Mouse (Mus musculus): ENCODE results near the gene Tesk1. TPM values are rescaled to one million over a fixed set of nuclear protein-coding genes. Genes with fewer than 3 reads are reported as not detected.
A peak's percentile ranks its signal among the peaks of the same experiment; 100 is the strongest.

The Tesk1 gene
- total RNA-seq, 2 experiments from 2014 or later: 55.3 to 58.2 TPM

- DNase-seq: peak; percentile 94
Measured at GRCm38 (mm10) chr4:43492821-43493185, 51.1 kb downstream of the Tesk1 start, which contains the start of gene Ccdc107. Gene Ccdc107, plus strand, starts transcription at chr4:43492900.

- DNase-seq: peak; percentile 98
Measured at GRCm38 (mm10) chr4:43493186-43493845, 51.6 kb downstream of the Tesk1 start.

- no peak for DNase-seq
Measured at GRCm38 (mm10) chr4:43493846-43494240, 52.1 kb downstream of the Tesk1 start.

- DNase-seq: no peak
Measured at GRCm38 (mm10) chr4:43496587-43496986, 54.8 kb downstream of the Tesk1 start.

GRCm38 (mm10) chr4:43497405-43497804, 55.7 kb downstream of the Tesk1 start:
- no peak for DNase-seq

Other genes starting within 250 kb of the Tesk1 start
- under 1 TPM; 0.36 to 0.73 TPM for gene Atp8b5, start 174.8 kb upstream of the Tesk1 start, total RNA-seq (2021)
- gene Rusc2, start 60.0 kb upstream of the Tesk1 start, total RNA-seq (2021): 10 to 100 TPM; 29.9 to 32.1 TPM
- gene Fam166b, start 12.8 kb upstream of the Tesk1 start, total RNA-seq (2021): under 1 TPM; 0.27 to 0.97 TPM
- 1 to 10 TPM; 1.9 to 3.2 TPM for gene Cd72, start 12.7 kb downstream of the Tesk1 start, total RNA-seq (2021)
- under 1 TPM; 0.51 to 0.64 TPM for gene Sit1, start 41.8 kb downstream of the Tesk1 start, total RNA-seq (2021)
- gene Ccdc107, start 51.0 kb downstream of the Tesk1 start, total RNA-seq (2021): 10 to 100 TPM; 41.1 to 45.5 TPM
- gene Arhgef39, start 57.8 kb downstream of the Tesk1 start, total RNA-seq (2021): 10 to 100 TPM in 1 of 2 experiments, 1 to 10 TPM in 1; 6.2 to 10.9 TPM
- under 1 TPM; 0.76 to 0.90 TPM for gene Car9, start 65.0 kb downstream of the Tesk1 start, total RNA-seq (2021)
- gene Tpm2, start 81.8 kb downstream of the Tesk1 start, total RNA-seq (2021): 100 to 1,000 TPM; 203 to 822 TPM
- gene Creb3, start 120.4 kb downstream of the Tesk1 start, total RNA-seq (2021): 100 to 1,000 TPM in 1 of 2 experiments, 10 to 100 TPM in 1; 90.4 to 108 TPM
- gene Tln1, start 120.8 kb downstream of the Tesk1 start, total RNA-seq (2021): 100 to 1,000 TPM; 171 to 192 TPM
- gene Rgp1, start 136.8 kb downstream of the Tesk1 start, total RNA-seq (2021): 10 to 100 TPM; 41.7 to 54.1 TPM
- gene Gba2, start 136.9 kb downstream of the Tesk1 start, total RNA-seq (2021): 10 to 100 TPM; 10.5 to 15.4 TPM
- gene Msmp, start 142.6 kb downstream of the Tesk1 start, total RNA-seq (2021): 1 to 10 TPM; 1.8 to 1.9 TPM
- 10 to 100 TPM; 30.1 to 48.3 TPM for gene Npr2, start 190.0 kb downstream of the Tesk1 start, total RNA-seq (2021)
- gene Spag8, start 211.7 kb downstream of the Tesk1 start, total RNA-seq (2021): under 1 TPM; 0.57 to 0.79 TPM
- gene Hint2, start 214.5 kb downstream of the Tesk1 start, total RNA-seq (2021): 100 to 1,000 TPM; 106 to 111 TPM
- 10 to 100 TPM in 1 of 2 experiments, 1 to 10 TPM in 1; 6.6 to 10.7 TPM for gene Tmem8b, start 227.0 kb downstream of the Tesk1 start, total RNA-seq (2021)
- under 1 TPM; 0.15 to 0.36 TPM for gene Fam221b, start 227.2 kb downstream of the Tesk1 start, total RNA-seq (2021)